Mouse (Mus musculus): Measurements from ENCODE around the gene Prepl.

GRCm38 (mm10) chr17:85030651-85031050 lies 59.4 kb downstream of the Prepl start:
- TF ChIP-seq CTCF (conservative IDR thresholded peaks at IDR 0.05; ENCODE audit: insufficient read depth, insufficient read length, low read depth, low read length) = no peak
- peak; percentile 24 for TF ChIP-seq POLR2A (IDR thresholded peaks at IDR 0.05; ENCODE audit: low read depth, low read length)

All from kidney, adult 2 months (tissue).